Mouse (Mus musculus) testis, adult 2 months (tissue): Measurements from ENCODE around the gene Jade1. TPM values are rescaled to one million over a fixed set of nuclear protein-coding genes. Genes with fewer than 3 reads are reported as not detected.

Source experiments
- H3K27ac ChIP-seq: fragments of 200-500 bp; 2 replicates; pipeline ENCODE4 v1.5.1; 2012; ENCODE audit warnings: low read depth, low read length; ENCODE audit not compliant: control insufficient read depth, insufficient read depth
- H3K27me3 ChIP-seq: fragments of 200-500 bp; 2 replicates; pipeline ENCODE4 v1.6.1; 2012; ENCODE audit warnings: mild to moderate bottlenecking, low read length, moderate library complexity; ENCODE audit not compliant: control insufficient read depth, insufficient read depth
- H3K36me3 ChIP-seq: fragments of 200-500 bp; 2 replicates; pipeline ENCODE4 v1.6.1; 2012; ENCODE audit warnings: mild to moderate bottlenecking, low read length; ENCODE audit not compliant: control insufficient read depth, insufficient read depth
- H3K4me1 ChIP-seq: fragments of 200-500 bp; 2 replicates; pipeline ENCODE4 v1.6.1; 2012; ENCODE audit warnings: low read length; ENCODE audit not compliant: control insufficient read depth, insufficient read depth
- H3K4me3 ChIP-seq: fragments of 200-500 bp; 2 replicates; pipeline ENCODE4 v1.5.1; 2012; ENCODE audit warnings: low read depth, mild to moderate bottlenecking, low read length, moderate library complexity, mixed read lengths; ENCODE audit not compliant: control insufficient read depth
- CTCF ChIP-seq: fragments of 200-500 bp; IDR thresholded peaks from 2 replicates; pipeline ENCODE4 v1.5.1; 2012; ENCODE audit warnings: low read depth, mild to moderate bottlenecking, inconsistent platforms, low read length, moderate library complexity; ENCODE audit not compliant: control insufficient read depth, insufficient read depth, insufficient replicate concordance
- POLR2A ChIP-seq: fragments of 200-500 bp; IDR thresholded peaks from 2 replicates; pipeline ENCODE4 v1.6.1; 2012; ENCODE audit warnings: low read depth, mild to moderate bottlenecking, inconsistent platforms, low read length, moderate library complexity; ENCODE audit not compliant: control insufficient read depth
- polyA plus RNA-seq: library from polyadenylated mRNA; depleted of rRNA; stranded (reverse); fragments of >200 nt; gene quantifications from 2 replicates; pipeline ENCODE4 v1.2.3, GENCODE M21; 2012

Jade1 gene
- polyA plus RNA-seq, 1 experiment, result 9.1 TPM

DNA sequence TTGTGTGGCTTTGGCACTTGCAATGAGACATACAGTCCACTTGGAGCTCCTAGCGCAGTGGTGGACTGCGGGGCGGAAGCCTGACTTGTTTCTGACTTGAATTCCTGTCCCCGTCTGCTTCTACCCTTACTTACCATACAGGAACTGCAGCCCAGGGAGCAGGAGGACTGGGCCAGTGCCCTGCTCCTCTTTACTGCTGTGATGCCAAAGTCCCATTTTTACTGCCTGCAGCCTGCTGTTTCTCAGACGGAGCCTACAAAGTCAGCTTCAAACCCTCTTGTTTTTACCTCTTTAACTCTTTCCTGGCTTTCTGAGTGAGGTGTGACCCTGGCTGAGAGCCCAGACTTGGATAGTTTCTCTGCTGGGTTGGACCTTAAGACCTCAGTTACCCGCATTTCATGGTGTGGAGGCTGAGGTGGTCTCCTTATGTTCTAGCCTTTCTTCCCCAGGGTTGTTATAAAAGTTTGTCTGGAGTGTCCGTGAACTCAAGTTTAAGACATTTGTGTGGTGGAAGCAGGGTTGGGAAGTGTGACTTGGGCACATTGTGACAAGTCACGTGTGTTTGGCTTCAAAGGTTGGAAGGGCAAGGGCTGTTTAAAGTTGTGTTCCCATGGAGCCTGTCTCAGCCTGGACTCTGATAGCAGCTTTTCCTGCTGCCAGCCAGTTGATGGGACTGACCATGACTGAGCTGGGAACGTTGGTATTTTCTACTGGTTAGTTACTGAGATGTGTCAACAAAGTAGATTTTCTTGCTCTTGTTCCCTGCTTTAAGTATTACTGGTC is 38.8 kb downstream of the Jade1 start:
- no peak for TF ChIP-seq POLR2A
- TF ChIP-seq CTCF, result no peak
- Histone ChIP-seq H3K36me3 (no peaks in the 10 kb centered on the region), H3K4me1 (no peaks in the 10 kb centered on the region), H3K4me3 (no peak overlapping the region), H3K27ac (no peak overlapping the region), H3K27me3 (no peaks in the 10 kb centered on the region)

- no peak overlapping the region for H3K27ac ChIP-seq
- no peak overlapping the region for H3K4me3 ChIP-seq
- TF ChIP-seq POLR2A, result no peak
- H3K27me3 ChIP-seq, result no peaks in the 10 kb centered on the region
- H3K4me1 ChIP-seq, result no peaks in the 10 kb centered on the region
- H3K36me3 ChIP-seq, result no peaks in the 10 kb centered on the region
These were observed 39.5 kb downstream of the Jade1 start for GRCm38 (mm10) chr3:41595010-41595409.

- Histone ChIP-seq H3K4me3 (no peak overlapping the region), H3K27ac (no peak overlapping the region), H3K4me1 (no peaks in the 10 kb centered on the region), H3K27me3 (no peaks in the 10 kb centered on the region), H3K36me3 (no peaks in the 10 kb centered on the region)
- TF ChIP-seq CTCF (no peak), POLR2A (no peak)
These were observed 41.5 kb downstream of the Jade1 start for GRCm38 (mm10) chr3:41597036-41597435.

DNA sequence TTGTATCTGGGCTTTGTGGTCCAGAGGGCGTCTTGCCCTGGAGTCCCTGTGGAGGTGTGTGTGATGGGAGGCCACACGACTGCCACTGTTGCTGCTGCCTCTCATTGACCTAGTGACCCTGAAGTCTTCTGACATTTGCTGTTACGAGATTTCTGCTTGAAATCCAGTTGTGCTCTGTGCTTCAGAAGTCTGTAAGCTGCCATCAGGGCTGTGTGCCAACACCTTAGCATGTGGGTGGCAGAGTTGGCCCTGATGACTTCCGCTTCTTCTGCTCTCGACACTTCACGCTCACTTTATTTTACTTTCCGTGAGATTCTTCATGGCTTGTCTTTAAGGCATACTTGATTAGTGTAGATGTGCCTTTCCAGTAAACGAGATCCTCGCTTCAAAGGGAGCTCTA is 42.9 kb downstream of the Jade1 start:
- Histone ChIP-seq H3K27me3 (no peaks in the 10 kb centered on the region), H3K27ac (no peak overlapping the region), H3K36me3 (no peaks in the 10 kb centered on the region), H3K4me3 (no peak overlapping the region), H3K4me1 (no peaks in the 10 kb centered on the region)
- TF ChIP-seq POLR2A (no peak), CTCF (no peak)

DNA sequence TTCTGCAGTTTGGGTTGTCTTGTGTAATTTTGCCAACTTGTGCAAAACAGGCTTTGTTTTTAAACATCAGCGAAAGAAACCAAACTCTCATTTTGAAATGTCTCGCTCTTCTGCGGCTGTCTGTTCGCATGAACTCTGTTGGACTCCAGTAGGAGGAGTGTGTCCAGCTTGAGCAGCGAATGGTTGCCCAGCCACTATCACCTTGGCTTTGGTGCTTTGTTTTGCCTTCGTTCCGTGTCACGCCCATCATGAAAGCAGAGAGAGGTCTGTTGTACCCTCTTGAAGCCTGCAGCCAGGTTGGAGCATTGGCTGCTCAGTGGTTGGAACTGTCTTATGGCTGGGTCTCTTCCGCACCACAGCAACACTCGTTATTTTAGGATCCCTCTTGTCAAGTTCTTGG is 43.7 kb downstream of the Jade1 start:
- no peak for TF ChIP-seq POLR2A
- no peak for TF ChIP-seq CTCF
- no peaks in the 10 kb centered on the region for H3K4me1 ChIP-seq
- H3K27ac ChIP-seq, result no peak overlapping the region
- H3K4me3 ChIP-seq, result no peak overlapping the region
- H3K27me3 ChIP-seq, result no peaks in the 10 kb centered on the region
- no peaks in the 10 kb centered on the region for H3K36me3 ChIP-seq

DNA sequence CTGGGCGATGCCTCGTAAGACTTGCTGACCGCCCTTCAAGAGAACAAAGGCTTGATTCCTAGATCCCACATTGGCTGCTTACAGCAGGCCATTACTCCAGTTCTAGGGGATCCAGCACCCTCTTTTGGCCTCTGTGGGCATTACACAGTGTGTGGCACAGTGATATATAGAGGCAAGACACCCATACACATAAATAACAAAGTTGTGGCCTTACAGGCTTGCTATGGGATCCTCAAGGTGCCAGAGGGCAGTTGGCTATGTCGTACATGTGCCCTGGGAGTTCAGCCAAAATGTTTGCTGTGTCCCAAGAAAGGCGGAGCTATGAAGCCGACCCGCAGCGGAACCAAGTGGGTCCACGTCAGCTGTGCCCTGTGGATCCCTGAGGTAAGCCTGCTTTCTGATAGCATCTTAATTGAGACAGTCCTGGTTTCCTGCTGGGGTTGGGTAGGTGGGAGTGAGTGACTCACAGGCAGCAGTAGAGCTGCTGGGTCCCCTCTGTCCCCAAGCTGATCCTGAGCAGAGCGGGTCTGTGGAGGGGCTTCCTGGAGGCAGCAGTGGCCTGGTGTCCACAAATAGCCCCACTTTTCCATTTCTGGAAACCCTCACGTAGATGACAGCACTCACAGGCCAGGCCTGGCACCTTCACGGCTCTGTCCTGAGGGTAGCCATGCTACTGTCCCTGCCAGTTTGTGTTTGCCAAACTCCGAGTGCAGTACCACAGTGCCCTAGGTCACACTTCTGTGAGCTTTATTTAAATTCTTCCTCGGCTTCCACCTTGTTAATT is 44.5 kb downstream of the Jade1 start:
- no peak overlapping the region for H3K27ac ChIP-seq
- H3K4me1 ChIP-seq, result no peaks in the 10 kb centered on the region
- H3K27me3 ChIP-seq, result no peaks in the 10 kb centered on the region
- H3K4me3 ChIP-seq, result no peak overlapping the region
- no peaks in the 10 kb centered on the region for H3K36me3 ChIP-seq
- TF ChIP-seq CTCF (0 out of 2 replicates have a peak, but pooled peaks have one; percentile 2), POLR2A (no peak)

- Histone ChIP-seq H3K4me1 (no peaks in the 10 kb centered on the region), H3K27me3 (no peaks in the 10 kb centered on the region), H3K36me3 (no peaks in the 10 kb centered on the region), H3K4me3 (no peak overlapping the region), H3K27ac (no peak overlapping the region)
- TF ChIP-seq POLR2A (no peak), CTCF (no peak)
These were observed 45.9 kb downstream of the Jade1 start for GRCm38 (mm10) chr3:41601226-41602020.
